Mouse (Mus musculus): Measurements from ENCODE around the gene Bnipl. TPM values are rescaled to one million over a fixed set of nuclear protein-coding genes. Genes with fewer than 3 reads are reported as not detected.
A peak's percentile ranks its signal among the peaks of the same experiment; 100 is the strongest.

Gene Bnipl
- polyA plus RNA-seq, 1 experiment from 2014 or later: 0.20 TPM

DNA sequence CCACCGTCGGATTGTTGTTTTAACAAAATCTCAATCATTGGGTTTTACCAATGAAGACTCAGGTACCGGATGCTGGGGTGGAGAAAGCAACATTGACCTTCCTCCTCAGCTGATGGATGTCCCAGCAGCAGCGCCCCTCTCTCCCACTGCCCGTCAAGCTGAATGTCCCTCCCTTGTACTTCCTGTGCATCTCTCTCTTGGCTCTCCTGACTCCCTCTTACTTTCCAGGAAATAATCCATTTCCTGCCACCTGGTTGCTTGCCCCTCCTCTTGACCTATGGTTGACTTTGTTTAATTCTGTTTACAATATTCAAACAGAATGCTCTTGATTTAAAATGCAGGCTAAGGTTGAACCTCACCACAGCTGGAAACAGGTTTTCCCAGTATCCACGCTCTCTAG, 39.2 kb upstream of the Bnipl start:
- no peaks in the 10 kb centered on the region for H3K9me3 ChIP-seq (ENCODE audit: control insufficient read depth, low read length)
- H3K4me3 ChIP-seq (ENCODE audit: low read depth, low read length): no peak overlapping the region
- DNase-seq (ENCODE audit: low spot score, missing footprints) (peak; percentile 65), ATAC-seq (ENCODE audit: low FRiP score) (no peak)
- H3K27me3 ChIP-seq (ENCODE audit: control insufficient read depth, insufficient read depth, low read length): no peaks in the 10 kb centered on the region
- no peaks in the 10 kb centered on the region for H3K4me1 ChIP-seq (ENCODE audit: control insufficient read depth, insufficient read depth, low read length)
- 76% methylated on average over 6 of the region's 6 CpGs for WGBS
- no peak overlapping the region for H3K4me2 ChIP-seq
- H3K9ac ChIP-seq (ENCODE audit: low read length): no peak overlapping the region
- no peak overlapping the region for H3K27ac ChIP-seq (ENCODE audit: low read depth, low read length)
- peaks cover 5% of the 10 kb centered on the region; the same call in 1 of the 2 replicates for H3K36me3 ChIP-seq (ENCODE audit: control insufficient read depth, insufficient read depth, low read length)

DNA sequence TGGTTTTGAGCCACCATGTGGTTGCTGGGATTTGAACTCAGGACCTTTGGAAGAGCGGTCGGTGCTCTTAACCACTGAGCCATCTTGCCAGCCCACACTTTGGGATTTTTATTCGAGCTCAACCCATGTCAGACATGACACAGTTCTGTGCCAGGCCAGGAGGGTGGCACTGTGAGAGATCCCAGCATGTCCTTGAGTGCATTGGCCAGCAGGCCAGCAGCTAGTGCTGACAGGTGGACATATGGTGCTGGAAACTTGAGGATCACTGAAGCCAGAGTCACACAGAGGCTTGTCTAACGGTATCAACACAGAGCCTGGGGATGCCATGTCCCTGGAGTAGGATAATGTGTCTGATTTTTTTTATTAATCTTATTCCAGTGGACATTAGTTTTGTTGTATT, 38.4 kb upstream of the Bnipl start:
- no peaks in the 10 kb centered on the region for H3K4me1 ChIP-seq (ENCODE audit: control insufficient read depth, insufficient read depth, low read length)
- no peaks in the 10 kb centered on the region for H3K27me3 ChIP-seq (ENCODE audit: control insufficient read depth, insufficient read depth, low read length)
- no peak overlapping the region for H3K4me3 ChIP-seq (ENCODE audit: low read depth, low read length)
- H3K36me3 ChIP-seq (ENCODE audit: control insufficient read depth, insufficient read depth, low read length): peaks cover 5% of the 10 kb centered on the region; the same call in 1 of the 2 replicates
- no peak overlapping the region for H3K4me2 ChIP-seq
- no peak overlapping the region for H3K27ac ChIP-seq (ENCODE audit: low read depth, low read length)
- H3K9me3 ChIP-seq (ENCODE audit: control insufficient read depth, low read length): no peaks in the 10 kb centered on the region
- WGBS: 92% methylated on average over 4 of the region's 4 CpGs
- DNase-seq (ENCODE audit: low spot score, missing footprints) (peak; percentile 51), ATAC-seq (ENCODE audit: low FRiP score) (no peak)
- no peak overlapping the region for H3K9ac ChIP-seq (ENCODE audit: low read length)

DNA sequence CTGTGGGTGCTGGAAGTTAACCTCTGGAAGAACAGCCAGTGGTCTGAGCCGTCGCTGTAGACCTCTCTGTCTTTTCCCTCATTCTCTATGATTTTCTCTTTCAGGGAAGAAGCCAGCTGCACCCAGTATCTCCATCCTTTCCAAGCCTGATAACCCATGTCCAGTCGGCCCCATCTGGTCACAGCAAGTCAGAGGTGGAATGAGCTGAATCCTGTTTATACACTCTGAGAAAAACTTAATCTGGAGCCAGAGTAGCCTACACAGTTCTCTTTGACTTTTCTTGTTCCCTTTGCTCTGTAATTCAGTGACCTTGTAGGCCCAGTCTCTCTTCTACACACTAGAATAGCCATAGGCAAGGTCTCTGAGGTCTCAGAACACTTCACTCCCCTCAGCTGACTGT, 36.5 kb upstream of the Bnipl start:
- 90% methylated on average over 3 of the region's 3 CpGs for WGBS

DNA sequence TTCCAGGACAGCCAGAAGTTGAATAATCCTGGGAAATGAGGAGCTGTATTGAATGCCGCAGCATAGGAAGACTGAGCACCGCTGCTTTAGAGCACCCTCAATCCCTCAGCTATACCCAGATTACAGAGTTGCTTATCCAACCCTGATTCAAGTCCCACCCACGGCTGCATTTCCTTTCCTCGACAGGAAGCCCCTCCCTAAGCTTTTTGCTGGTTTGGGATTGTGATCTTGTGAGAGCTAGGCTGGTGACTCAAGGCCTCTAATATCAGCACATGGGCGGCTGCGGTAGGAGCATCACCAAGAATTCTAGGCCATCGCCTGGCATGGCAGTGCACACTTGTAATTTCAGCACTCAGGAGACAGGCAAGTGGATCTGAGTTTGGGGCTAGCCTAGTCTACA, 35.5 kb upstream of the Bnipl start:
- Histone ChIP-seq H3K36me3 (ENCODE audit: control insufficient read depth, insufficient read depth, low read length) (no peaks in the 10 kb centered on the region), H3K4me1 (ENCODE audit: control insufficient read depth, insufficient read depth, low read length) (peaks cover 9% of the 10 kb centered on the region), H3K4me3 (ENCODE audit: low read depth, low read length) (no peak overlapping the region), H3K9ac (ENCODE audit: low read length) (no peak overlapping the region), H3K4me2 (no peak overlapping the region), H3K27ac (ENCODE audit: low read depth, low read length) (no peak overlapping the region), H3K9me3 (ENCODE audit: control insufficient read depth, low read length) (no peaks in the 10 kb centered on the region), H3K27me3 (ENCODE audit: control insufficient read depth, insufficient read depth, low read length) (no peaks in the 10 kb centered on the region)
- no peak for ATAC-seq (ENCODE audit: low FRiP score)
- DNase-seq (ENCODE audit: low spot score, missing footprints): no peak
- 91% methylated on average over 7 of the region's 7 CpGs for WGBS

More for the DNA sequence above, 36.5 kb upstream of the Bnipl start:
- H3K4me2 ChIP-seq: no peak overlapping the region
- H3K27ac ChIP-seq (ENCODE audit: low read depth, low read length): no peak overlapping the region
- H3K9me3 ChIP-seq (ENCODE audit: control insufficient read depth, low read length): no peaks in the 10 kb centered on the region
- no peaks in the 10 kb centered on the region for H3K27me3 ChIP-seq (ENCODE audit: control insufficient read depth, insufficient read depth, low read length)
- H3K4me1 ChIP-seq (ENCODE audit: control insufficient read depth, insufficient read depth, low read length): peaks cover 9% of the 10 kb centered on the region
- H3K36me3 ChIP-seq (ENCODE audit: control insufficient read depth, insufficient read depth, low read length): peaks cover 2% of the 10 kb centered on the region; the same call in 1 of the 2 replicates
- H3K9ac ChIP-seq (ENCODE audit: low read length): no peak overlapping the region
- ATAC-seq (ENCODE audit: low FRiP score) (no peak), DNase-seq (ENCODE audit: low spot score, missing footprints) (no peak)
- H3K4me3 ChIP-seq (ENCODE audit: low read depth, low read length): no peak overlapping the region

DNA sequence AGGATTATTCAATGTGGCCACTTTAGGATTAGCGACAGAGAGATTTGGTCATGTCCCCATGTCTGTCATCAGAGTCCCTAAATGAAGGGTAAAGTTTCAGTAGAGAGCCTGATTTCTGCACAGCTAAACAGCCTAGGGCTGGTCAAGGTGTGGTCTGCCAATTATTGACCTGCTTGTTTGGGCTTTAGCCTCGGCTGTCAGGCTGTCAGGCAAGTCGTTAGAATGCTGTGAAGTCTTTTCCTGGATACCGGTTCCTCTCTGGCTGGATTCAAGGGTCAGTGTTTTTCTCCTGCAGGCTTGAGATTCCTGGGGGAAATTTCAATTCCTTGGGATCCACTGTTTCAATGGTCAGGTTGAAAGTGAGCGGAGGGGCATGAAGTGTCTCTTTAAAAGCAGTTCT, 35.0 kb upstream of the Bnipl start:
- WGBS: 79% methylated on average over 5 of the region's 5 CpGs
- no peaks in the 10 kb centered on the region for H3K9me3 ChIP-seq (ENCODE audit: control insufficient read depth, low read length)
- H3K4me3 ChIP-seq (ENCODE audit: low read depth, low read length): no peak overlapping the region
- H3K27ac ChIP-seq (ENCODE audit: low read depth, low read length): no peak overlapping the region
- no peaks in the 10 kb centered on the region for H3K27me3 ChIP-seq (ENCODE audit: control insufficient read depth, insufficient read depth, low read length)
- H3K4me2 ChIP-seq: no peak overlapping the region
- H3K9ac ChIP-seq (ENCODE audit: low read length): no peak overlapping the region
- peaks cover 9% of the 10 kb centered on the region for H3K4me1 ChIP-seq (ENCODE audit: control insufficient read depth, insufficient read depth, low read length)
- H3K36me3 ChIP-seq (ENCODE audit: control insufficient read depth, insufficient read depth, low read length): no peaks in the 10 kb centered on the region
- ATAC-seq (ENCODE audit: low FRiP score) (no peak), DNase-seq (ENCODE audit: low spot score, missing footprints) (peak; percentile 53)

DNA sequence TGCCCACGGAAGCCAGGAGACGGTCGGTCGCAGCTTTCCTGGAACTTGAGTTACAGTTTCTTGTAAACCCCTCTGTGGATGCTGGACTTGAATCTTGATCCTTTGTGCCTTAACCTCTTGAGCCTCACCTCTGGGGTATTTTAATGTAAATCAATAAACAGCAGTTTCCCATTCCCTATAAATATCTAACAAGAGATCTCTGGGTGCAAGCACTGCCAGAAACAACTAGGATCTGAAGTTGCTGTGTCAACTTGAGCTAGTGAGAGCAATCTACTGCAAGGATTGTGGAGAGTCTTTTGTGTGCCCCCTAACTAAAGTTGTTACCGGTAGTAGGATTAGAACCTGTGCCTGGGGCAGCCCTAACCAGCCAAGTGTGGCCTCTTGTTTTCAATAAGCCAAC, 34.4 kb upstream of the Bnipl start:
- no peaks in the 10 kb centered on the region for H3K36me3 ChIP-seq (ENCODE audit: control insufficient read depth, insufficient read depth, low read length)
- H3K4me2 ChIP-seq: no peak overlapping the region
- no peaks in the 10 kb centered on the region for H3K9me3 ChIP-seq (ENCODE audit: control insufficient read depth, low read length)
- ATAC-seq (ENCODE audit: low FRiP score): no peak
- H3K27ac ChIP-seq (ENCODE audit: low read depth, low read length): no peak overlapping the region
- H3K27me3 ChIP-seq (ENCODE audit: control insufficient read depth, insufficient read depth, low read length): no peaks in the 10 kb centered on the region
- H3K4me1 ChIP-seq (ENCODE audit: control insufficient read depth, insufficient read depth, low read length): peaks cover 9% of the 10 kb centered on the region
- H3K4me3 ChIP-seq (ENCODE audit: low read depth, low read length): no peak overlapping the region
- WGBS: 91% methylated on average over 5 of the region's 5 CpGs
- peak; percentile 56 for DNase-seq (ENCODE audit: low spot score, missing footprints)
- no peak overlapping the region for H3K9ac ChIP-seq (ENCODE audit: low read length)

DNA sequence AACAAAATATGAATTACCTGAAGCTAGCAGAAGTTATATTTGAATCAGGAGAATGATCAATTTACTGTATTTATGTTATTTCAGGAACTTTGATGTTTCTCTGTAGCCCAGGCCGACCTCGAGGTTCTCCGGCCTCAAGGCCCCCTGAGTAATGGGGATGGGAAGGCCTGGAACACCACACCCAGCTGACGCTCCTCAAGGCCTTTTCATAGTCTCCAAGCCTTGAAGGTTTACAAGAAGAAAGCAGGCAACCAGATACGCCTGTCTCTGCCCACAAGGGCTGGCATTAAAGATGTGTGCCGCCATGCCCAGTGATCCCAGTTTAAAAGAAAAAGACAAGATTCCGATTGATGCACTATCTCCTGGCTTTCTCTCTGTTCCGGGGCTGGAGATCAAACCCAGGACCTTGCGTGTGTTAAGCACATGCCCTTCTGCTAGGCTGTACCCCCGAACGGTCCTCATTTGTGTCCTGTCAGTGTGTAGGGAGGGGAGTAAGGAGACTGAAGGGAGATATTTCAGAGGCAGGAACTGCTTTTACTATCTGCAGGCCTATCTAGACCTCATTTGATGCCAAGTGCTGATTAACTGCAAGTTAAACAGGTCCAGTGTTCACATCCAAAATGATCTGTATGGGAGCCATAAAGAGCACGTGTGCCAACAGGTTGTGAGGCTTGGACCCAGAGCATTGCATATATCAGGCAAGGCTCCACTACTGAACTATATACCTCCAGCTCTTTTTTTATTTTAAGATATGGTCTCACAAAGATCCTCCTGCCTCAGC, 33.7 kb upstream of the Bnipl start:
- Histone ChIP-seq H3K9me3 (ENCODE audit: control insufficient read depth, low read length) (no peaks in the 10 kb centered on the region), H3K9ac (ENCODE audit: low read length) (no peak overlapping the region), H3K4me1 (ENCODE audit: control insufficient read depth, insufficient read depth, low read length) (peaks cover 9% of the 10 kb centered on the region), H3K4me2 (peak overlapping the region; percentile 78; the same call in 1 of the 2 replicates), H3K36me3 (ENCODE audit: control insufficient read depth, insufficient read depth, low read length) (no peaks in the 10 kb centered on the region), H3K27me3 (ENCODE audit: control insufficient read depth, insufficient read depth, low read length) (no peaks in the 10 kb centered on the region), H3K4me3 (ENCODE audit: low read depth, low read length) (no peak overlapping the region), H3K27ac (ENCODE audit: low read depth, low read length) (no peak overlapping the region)
- WGBS: 89% methylated on average over 12 of the region's 12 CpGs
- DNase-seq (ENCODE audit: low spot score, missing footprints): peak; percentile 73
- no peak for ATAC-seq (ENCODE audit: low FRiP score)

DNA sequence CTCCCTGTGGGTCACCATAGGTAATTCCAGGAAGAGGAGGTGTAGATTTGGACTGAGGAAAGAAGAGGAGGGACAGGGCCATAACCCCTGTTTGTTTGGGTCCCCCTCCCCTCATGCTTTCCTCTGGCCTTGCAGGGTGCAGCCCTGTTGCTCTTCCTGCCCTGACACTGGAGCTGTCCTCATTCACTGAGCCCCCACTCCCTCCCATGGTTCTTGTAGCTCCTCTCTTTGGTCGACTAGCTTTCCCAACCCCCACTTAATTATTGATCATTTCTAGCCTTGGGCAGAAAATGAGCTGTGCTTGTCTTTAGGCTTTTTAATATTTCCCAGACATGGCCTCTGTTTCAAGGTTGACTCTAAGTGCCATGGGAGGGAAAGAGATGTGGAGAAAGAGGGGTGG, 33.1 kb upstream of the Bnipl start:
- no peaks in the 10 kb centered on the region for H3K36me3 ChIP-seq (ENCODE audit: control insufficient read depth, insufficient read depth, low read length)
- peak overlapping the region; percentile 92 for H3K9ac ChIP-seq (ENCODE audit: low read length)
- DNase-seq (ENCODE audit: low spot score, missing footprints) (peak; percentile 78), ATAC-seq (ENCODE audit: low FRiP score) (no peak)
- no peak overlapping the region for H3K27ac ChIP-seq (ENCODE audit: low read depth, low read length)
- peak overlapping the region; percentile 61; the same call in 1 of the 2 replicates for H3K4me3 ChIP-seq (ENCODE audit: low read depth, low read length)
- WGBS: 46% methylated on average over 1 of the region's 1 CpGs
- peak overlapping the region; percentile 78 for H3K4me2 ChIP-seq
- H3K9me3 ChIP-seq (ENCODE audit: control insufficient read depth, low read length): no peaks in the 10 kb centered on the region
- peaks cover 9% of the 10 kb centered on the region for H3K4me1 ChIP-seq (ENCODE audit: control insufficient read depth, insufficient read depth, low read length)
- H3K27me3 ChIP-seq (ENCODE audit: control insufficient read depth, insufficient read depth, low read length): no peaks in the 10 kb centered on the region

DNA sequence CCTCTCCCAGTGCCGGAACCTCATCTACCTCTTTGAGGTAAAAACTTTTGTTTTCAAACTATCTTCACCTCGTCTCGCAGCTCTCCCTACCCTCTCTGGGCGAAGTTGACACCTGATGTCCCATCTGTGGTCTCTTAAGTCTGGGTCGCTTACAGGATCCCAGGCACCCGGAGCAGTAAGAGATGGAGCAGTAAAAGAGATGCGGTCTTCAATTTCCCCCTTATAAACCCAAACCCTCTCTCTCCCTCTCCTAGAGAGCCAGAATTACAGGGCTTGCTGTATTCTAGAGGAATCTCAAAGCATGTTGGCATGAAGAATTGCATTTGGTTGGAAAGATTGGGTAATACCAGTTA, 32.6 kb upstream of the Bnipl start:
- DNase-seq (ENCODE audit: low spot score, missing footprints) (no peak), ATAC-seq (ENCODE audit: low FRiP score) (no peak)
- H3K9me3 ChIP-seq (ENCODE audit: control insufficient read depth, low read length): no peaks in the 10 kb centered on the region
- H3K27ac ChIP-seq (ENCODE audit: low read depth, low read length): peak overlapping the region; percentile 93
- 2% methylated on average over 7 of the region's 7 CpGs for WGBS
- H3K4me1 ChIP-seq (ENCODE audit: control insufficient read depth, insufficient read depth, low read length): peaks cover 9% of the 10 kb centered on the region
- no peaks in the 10 kb centered on the region for H3K27me3 ChIP-seq (ENCODE audit: control insufficient read depth, insufficient read depth, low read length)
- H3K9ac ChIP-seq (ENCODE audit: low read length): peak overlapping the region; percentile 92
- no peaks in the 10 kb centered on the region for H3K36me3 ChIP-seq (ENCODE audit: control insufficient read depth, insufficient read depth, low read length)
- H3K4me3 ChIP-seq (ENCODE audit: low read depth, low read length): peak overlapping the region; percentile 61
- H3K4me2 ChIP-seq: peak overlapping the region; percentile 78
